18 mouse cellular contexts compared by ENCODE assay signal in genomic region chr16:24412193-24412592, GRCm38 (mm10).
"Had no signal": no experiment of that assay in that cellular context is flagged by ENCODE, and none has a peak within 500 bp of the region (broad histone marks: within the 10 kb centered on the region; RNA-seq: fewer than 3 reads in every experiment).

No protein-coding gene starts in this region.

- H3K4me2 ChIP-seq: limb, embryonic 12.5 days; liver, embryonic 13.5 days; lung, embryonic 15.5 days; midbrain, embryonic 13.5 days; neural tube, embryonic 12.5 days; stomach, embryonic 15.5 days had no signal

- H3K27ac ChIP-seq: kidney, postnatal 0 days; limb, embryonic 12.5 days; liver, embryonic 13.5 days; lung, embryonic 15.5 days; macrophage; midbrain, embryonic 13.5 days; neural tube, embryonic 12.5 days; stomach, embryonic 15.5 days had no signal

- ATAC-seq: liver, postnatal 0 days; midbrain, embryonic 13.5 days had no signal

- DNase-seq: kidney, adult 9 months; kidney, postnatal 36 days; layer of hippocampus, adult 9-11 months; layer of hippocampus, postnatal 36 days; liver; liver, embryonic 13.5 days; liver, postnatal 0 days; lung, postnatal 14 days; right cerebral cortex, postnatal 4 days; thymus, postnatal 4 days had no signal

- H3K9ac ChIP-seq: limb, embryonic 12.5 days; liver, embryonic 13.5 days; liver, postnatal 0 days; lung, embryonic 15.5 days; midbrain, embryonic 13.5 days; neural tube, embryonic 12.5 days; stomach, embryonic 15.5 days had no signal

- H3K9me3 ChIP-seq: limb, embryonic 12.5 days; liver, embryonic 13.5 days; lung, embryonic 15.5 days; midbrain, embryonic 13.5 days; neural tube, embryonic 12.5 days; stomach, embryonic 15.5 days had no signal

- H3K36me3 ChIP-seq: liver, embryonic 13.5 days; midbrain, embryonic 13.5 days; neural tube, embryonic 12.5 days had no signal

- H3K4me1 ChIP-seq: lung, embryonic 15.5 days; midbrain, embryonic 13.5 days; neural tube, embryonic 12.5 days; stomach, embryonic 15.5 days had no signal

- H3K27me3 ChIP-seq: limb, embryonic 12.5 days; liver, embryonic 13.5 days; lung, embryonic 15.5 days; midbrain, embryonic 13.5 days; neural tube, embryonic 12.5 days; stomach, embryonic 15.5 days had no signal

- H3K4me3 ChIP-seq: limb, embryonic 12.5 days; liver, embryonic 13.5 days; lung, embryonic 15.5 days; midbrain, embryonic 13.5 days; myocyte; neural tube, embryonic 12.5 days; stomach, embryonic 15.5 days had no signal
